Mouse (Mus musculus): ENCODE measurements around the gene Gm10037. TPM values are rescaled to one million over a fixed set of nuclear protein-coding genes. Genes with fewer than 3 reads are reported as not detected.
"Not testable (repeated sequence)": the region's sequence is repeated elsewhere in the genome, so short reads cannot be mapped to it uniquely, and the experiment has no call there.

Gm10037 gene
- polyA plus RNA-seq, 1 experiment from 2014 or later = 2.7 TPM

DNA sequence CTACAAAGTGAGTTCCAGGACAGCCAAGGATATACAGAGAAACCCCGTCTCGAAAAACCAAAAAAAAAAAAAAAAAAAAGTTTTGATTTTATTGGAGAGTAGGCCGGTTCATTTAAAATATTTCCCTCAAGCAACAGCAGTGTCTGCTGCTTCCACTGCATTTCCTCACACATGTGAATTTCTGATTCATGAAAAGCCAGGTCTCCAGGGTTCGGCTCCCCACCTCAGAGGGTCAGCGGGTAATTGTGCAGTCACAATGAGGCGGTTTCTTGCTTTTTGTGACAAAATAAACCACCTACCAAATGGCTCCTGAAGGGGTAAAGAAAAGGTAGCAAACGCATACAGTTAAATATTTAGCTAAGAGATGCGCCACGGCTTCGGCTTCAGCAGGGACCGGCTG is 32.1 kb downstream of the Gm10037 start, which contains the start of gene BC048507:
Gene BC048507, plus strand, starts transcription at position 301 of the 400 bp plus-strand sequence.
- Histone ChIP-seq H3K36me3 (ENCODE audit: control insufficient read depth, insufficient read depth, low read length) (no peaks in the 10 kb centered on the region), H3K4me2 (replicated peaks; ENCODE audit: low read depth, low read length) (no peak within 1 kb of the TSS), H3K27me3 (ENCODE audit: control insufficient read depth, insufficient read depth, low read length) (no peaks in the 10 kb centered on the region), H3K4me3 (ENCODE audit: low read length) (no peak within 1 kb of the TSS), H3K9ac (ENCODE audit: low read depth, low read length) (no peak within 1 kb of the TSS), H3K4me1 (ENCODE audit: control insufficient read depth, insufficient read depth, low read length) (no peaks in the 10 kb centered on the region), H3K9me3 (ENCODE audit: control insufficient read depth, low read length) (0 out of 2 replicates have a peak, but pooled peaks cover 4% of the 10 kb centered on the region), H3K27ac (ENCODE audit: low read depth, low read length) (no peak within 1 kb of the TSS)
- ATAC-seq (ENCODE audit: low FRiP score, low TSS enrichment) = no peak
- 89% methylated on average over 11 of the region's 11 CpGs for WGBS

DNA sequence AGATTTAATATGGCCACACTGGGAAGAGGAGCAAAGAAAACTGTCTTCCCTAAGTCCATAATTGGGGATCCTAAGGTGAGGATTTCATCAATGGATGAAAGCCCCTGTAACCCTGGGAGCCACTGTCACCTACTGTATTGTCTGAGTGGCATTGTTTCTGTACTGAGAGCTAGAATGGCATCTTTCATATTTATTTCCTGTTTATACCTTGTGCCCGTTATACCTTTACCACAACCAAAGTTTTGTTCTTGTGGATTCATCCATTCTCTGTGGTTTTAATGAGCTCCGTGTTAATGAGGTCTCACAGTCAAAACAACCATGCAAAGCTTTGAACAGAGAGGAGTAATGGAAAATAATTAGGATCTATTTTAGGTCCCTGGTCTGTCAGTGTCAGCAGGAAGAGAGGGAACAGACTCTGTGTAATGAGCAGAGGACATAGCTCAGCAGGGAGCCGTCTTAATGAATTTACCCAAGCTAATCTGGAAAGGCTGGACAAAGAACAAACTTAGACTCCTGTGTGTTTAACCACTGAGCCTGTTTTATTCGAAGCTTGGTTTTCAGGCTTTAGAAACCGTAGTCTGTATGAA is 34.0 kb downstream of the Gm10037 start:
- no peaks in the 10 kb centered on the region for H3K27me3 ChIP-seq (ENCODE audit: control insufficient read depth, insufficient read depth, low read length)
- no peak overlapping the region for H3K4me3 ChIP-seq (ENCODE audit: low read length)
- no peak overlapping the region for H3K9ac ChIP-seq (ENCODE audit: low read depth, low read length)
- no peak overlapping the region for H3K4me2 ChIP-seq (replicated peaks; ENCODE audit: low read depth, low read length)
- no peak for ATAC-seq (ENCODE audit: low FRiP score, low TSS enrichment)
- no peaks in the 10 kb centered on the region for H3K36me3 ChIP-seq (ENCODE audit: control insufficient read depth, insufficient read depth, low read length)
- H3K9me3 ChIP-seq (ENCODE audit: control insufficient read depth, low read length) = 0 out of 2 replicates have a peak, but pooled peaks cover 4% of the 10 kb centered on the region
- no peak overlapping the region for H3K27ac ChIP-seq (ENCODE audit: low read depth, low read length)
- H3K4me1 ChIP-seq (ENCODE audit: control insufficient read depth, insufficient read depth, low read length) = no peaks in the 10 kb centered on the region
- 77% methylated on average over 5 of the region's 5 CpGs for WGBS

DNA sequence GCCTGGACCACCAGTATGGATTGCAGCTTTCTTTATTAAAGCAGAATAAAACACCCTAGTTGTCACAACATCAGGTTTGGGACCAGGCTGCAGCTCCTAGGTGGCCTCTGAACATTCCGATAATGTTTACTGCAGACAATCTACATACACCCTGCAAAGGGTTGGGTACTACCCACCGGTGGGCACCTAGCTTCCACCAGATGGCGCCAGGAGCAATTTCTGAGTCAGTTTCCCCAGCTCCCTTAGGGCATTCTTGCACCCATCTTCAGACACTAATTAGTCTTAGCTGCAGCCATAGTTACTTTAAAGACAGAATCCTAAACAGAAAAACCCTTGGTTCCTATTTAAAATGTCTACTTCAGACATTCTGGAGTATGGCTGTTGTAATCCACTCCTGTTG is 37.0 kb downstream of the Gm10037 start:
- Histone ChIP-seq H3K4me1 (ENCODE audit: control insufficient read depth, insufficient read depth, low read length) (no peaks in the 10 kb centered on the region), H3K27me3 (ENCODE audit: control insufficient read depth, insufficient read depth, low read length) (no peaks in the 10 kb centered on the region), H3K4me3 (ENCODE audit: low read length) (no peak overlapping the region), H3K9ac (ENCODE audit: low read depth, low read length) (no peak overlapping the region), H3K4me2 (replicated peaks; ENCODE audit: low read depth, low read length) (no peak overlapping the region), H3K9me3 (ENCODE audit: control insufficient read depth, low read length) (0 out of 2 replicates have a peak, but pooled peaks cover 4% of the 10 kb centered on the region), H3K27ac (ENCODE audit: low read depth, low read length) (no peak overlapping the region), H3K36me3 (ENCODE audit: control insufficient read depth, insufficient read depth, low read length) (no peaks in the 10 kb centered on the region)
- 27% methylated on average over 3 of the region's 3 CpGs for WGBS
- ATAC-seq (ENCODE audit: low FRiP score, low TSS enrichment) = no peak

DNA sequence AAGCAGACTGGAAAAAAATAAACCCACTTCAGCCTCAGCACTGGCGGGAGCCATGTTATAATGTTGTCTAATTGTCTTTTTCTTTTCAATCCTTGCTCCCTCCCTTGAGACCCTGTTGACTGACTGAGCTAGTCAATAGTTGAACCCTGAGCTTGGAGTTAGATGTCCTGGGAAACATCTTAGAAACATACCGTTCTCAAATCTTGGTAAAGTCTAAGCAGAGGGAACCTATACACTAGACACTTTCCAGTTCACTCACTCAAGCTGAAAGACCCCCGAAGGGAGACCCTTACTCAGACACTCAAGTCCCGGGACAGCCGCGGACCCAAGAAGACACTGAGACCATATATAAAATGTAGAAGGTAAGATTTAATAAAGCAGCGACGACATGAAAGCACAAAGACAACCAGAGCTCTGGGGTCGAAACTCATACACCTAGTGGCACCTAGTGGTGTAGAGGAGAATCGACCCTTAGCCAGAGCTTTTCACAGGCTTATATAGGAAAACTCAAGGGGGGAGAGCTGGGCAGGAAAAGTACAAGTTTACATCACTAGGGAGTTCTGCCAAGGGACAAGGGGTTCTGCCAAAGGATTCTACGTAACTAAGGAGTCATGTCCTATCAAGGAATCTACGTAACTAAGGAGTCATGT is 45.3 kb downstream of the Gm10037 start:
- H3K9me3 ChIP-seq (ENCODE audit: control insufficient read depth, low read length); H3K4me1 ChIP-seq (ENCODE audit: control insufficient read depth, insufficient read depth, low read length); H3K4me2 ChIP-seq (replicated peaks; ENCODE audit: low read depth, low read length); H3K27me3 ChIP-seq (ENCODE audit: control insufficient read depth, insufficient read depth, low read length); H3K27ac ChIP-seq (ENCODE audit: low read depth, low read length); H3K4me3 ChIP-seq (ENCODE audit: low read length); H3K9ac ChIP-seq (ENCODE audit: low read depth, low read length); H3K36me3 ChIP-seq (ENCODE audit: control insufficient read depth, insufficient read depth, low read length): not testable (repeated sequence)
- ATAC-seq (ENCODE audit: low FRiP score, low TSS enrichment) = peak; percentile 49; the same call in 1 of the 2 replicates
- 39% methylated on average over 7 of the region's 12 CpGs for WGBS

DNA sequence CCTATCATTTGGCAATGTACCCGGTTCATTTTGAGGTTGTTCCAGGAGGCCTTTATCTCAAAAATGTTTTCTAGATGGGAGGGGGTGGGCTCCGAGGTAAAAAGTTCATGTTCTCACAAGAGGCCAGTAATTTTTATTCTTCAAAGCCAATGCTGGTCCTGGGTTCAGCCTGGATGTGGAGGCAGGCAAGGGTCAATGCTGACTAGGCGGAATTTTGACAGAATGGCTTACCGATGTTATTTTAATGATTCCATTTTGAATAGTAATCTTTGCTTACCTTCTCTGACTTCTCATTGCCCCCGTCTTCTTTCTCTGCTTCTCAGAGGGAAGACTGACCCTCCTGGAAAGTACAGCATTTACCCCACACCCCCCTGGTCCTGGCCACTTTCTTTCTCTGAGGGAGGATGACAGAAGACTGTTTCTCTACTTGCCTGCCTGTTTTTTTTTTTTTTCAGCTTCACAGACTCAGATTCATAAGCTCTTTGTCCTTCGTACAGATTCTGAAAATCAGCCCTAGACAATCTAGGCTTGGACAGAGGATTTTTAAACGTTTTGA is 45.9 kb downstream of the Gm10037 start:
- peak; percentile 86; the same call in 1 of the 2 replicates for ATAC-seq (ENCODE audit: low FRiP score, low TSS enrichment)
- no peak overlapping the region for H3K4me2 ChIP-seq (replicated peaks; ENCODE audit: low read depth, low read length)
- 45% methylated on average over 6 of the region's 7 CpGs for WGBS
- no peak overlapping the region for H3K27ac ChIP-seq (ENCODE audit: low read depth, low read length)
- no peaks in the 10 kb centered on the region for H3K36me3 ChIP-seq (ENCODE audit: control insufficient read depth, insufficient read depth, low read length)
- no peaks in the 10 kb centered on the region for H3K4me1 ChIP-seq (ENCODE audit: control insufficient read depth, insufficient read depth, low read length)
- no peak overlapping the region for H3K9ac ChIP-seq (ENCODE audit: low read depth, low read length)
- no peaks in the 10 kb centered on the region for H3K9me3 ChIP-seq (ENCODE audit: control insufficient read depth, low read length)
- no peaks in the 10 kb centered on the region for H3K27me3 ChIP-seq (ENCODE audit: control insufficient read depth, insufficient read depth, low read length)
- H3K4me3 ChIP-seq (ENCODE audit: low read length) = no peak overlapping the region

DNA sequence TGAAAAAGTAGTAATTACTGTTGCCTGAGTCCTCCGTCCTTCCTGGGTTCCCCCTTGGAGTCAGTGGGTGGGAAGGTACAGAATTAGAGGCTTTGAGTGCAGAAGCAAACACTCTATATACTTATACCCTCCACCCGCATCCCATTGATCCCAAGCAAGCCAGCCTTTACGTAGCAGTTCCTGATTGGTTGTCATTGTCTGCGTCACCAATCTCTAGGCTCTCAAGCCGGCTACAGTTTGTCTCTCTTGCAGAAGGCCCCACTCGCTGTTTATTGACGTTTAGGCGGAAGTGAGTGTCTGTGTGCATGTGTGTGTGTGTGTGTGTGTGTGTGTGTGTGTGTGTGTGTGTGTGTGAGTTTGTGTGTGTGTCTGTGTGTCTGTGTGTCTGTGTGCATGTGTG is 53.1 kb downstream of the Gm10037 start:
- no peaks in the 10 kb centered on the region for H3K4me1 ChIP-seq (ENCODE audit: control insufficient read depth, insufficient read depth, low read length)
- H3K36me3 ChIP-seq (ENCODE audit: control insufficient read depth, insufficient read depth, low read length) = no peaks in the 10 kb centered on the region
- H3K4me3 ChIP-seq (ENCODE audit: low read length) = no peak overlapping the region
- H3K9me3 ChIP-seq (ENCODE audit: control insufficient read depth, low read length) = no peaks in the 10 kb centered on the region
- no peak overlapping the region for H3K27ac ChIP-seq (ENCODE audit: low read depth, low read length)
- H3K27me3 ChIP-seq (ENCODE audit: control insufficient read depth, insufficient read depth, low read length) = no peaks in the 10 kb centered on the region
- ATAC-seq (ENCODE audit: low FRiP score, low TSS enrichment) = no peak
- H3K9ac ChIP-seq (ENCODE audit: low read depth, low read length) = no peak overlapping the region
- no peak overlapping the region for H3K4me2 ChIP-seq (replicated peaks; ENCODE audit: low read depth, low read length)
- 93% methylated on average over 8 of the region's 8 CpGs for WGBS

Other genes with a start within 250 kb of the Gm10037 start
- 4.5 and 5.0 TPM in 2 replicates for gene Zfp729b, start 221.4 kb upstream of the Gm10037 start, polyA plus RNA-seq (2014; fragmentation: Nextera tagmentation; extraction: Ambion mirVana)
- not detected in 2 replicates for gene Gm49345, start 193.3 kb upstream of the Gm10037 start, polyA plus RNA-seq (2014; fragmentation: Nextera tagmentation; extraction: Ambion mirVana)
- 3.6 and 5.7 TPM in 2 replicates for gene Zfp729a, start 193.3 kb upstream of the Gm10037 start, polyA plus RNA-seq (2014; fragmentation: Nextera tagmentation; extraction: Ambion mirVana)
- gene Zfp738, start 144.0 kb upstream of the Gm10037 start, polyA plus RNA-seq (2014; fragmentation: Nextera tagmentation; extraction: Ambion mirVana) = 9.6 and 11.2 TPM in 2 replicates
- 4.3 and 5.6 TPM in 2 replicates for gene Zfp65, start 101.9 kb upstream of the Gm10037 start, polyA plus RNA-seq (2014; fragmentation: Nextera tagmentation; extraction: Ambion mirVana)
- 7.1 and 7.6 TPM in 2 replicates for gene Zfp85, start 75.9 kb upstream of the Gm10037 start, polyA plus RNA-seq (2014; fragmentation: Nextera tagmentation; extraction: Ambion mirVana)
- 2.2 and 3.7 TPM in 2 replicates for gene Zfp493, start 51.4 kb upstream of the Gm10037 start, polyA plus RNA-seq (2014; fragmentation: Nextera tagmentation; extraction: Ambion mirVana)
- gene Zfp273, start 17.4 kb upstream of the Gm10037 start, polyA plus RNA-seq (2014; fragmentation: Nextera tagmentation; extraction: Ambion mirVana) = 7.3 and 8.8 TPM in 2 replicates
- not detected in 2 replicates for gene BC048507, start 32.2 kb downstream of the Gm10037 start, polyA plus RNA-seq (2014; fragmentation: Nextera tagmentation; extraction: Ambion mirVana)

Data from kidney, embryonic 14.5 days (tissue).